Mouse (Mus musculus) brain, embryonic 18.5 days (tissue): ENCODE measurements around the gene Plin4.

Source experiments
- DNase-seq: peaks from one replicate; pipeline ENCODE4 v3.0.0-alpha.2; 2012; ENCODE audit warnings: low read depth, low spot score

Plin4 gene

DNA sequence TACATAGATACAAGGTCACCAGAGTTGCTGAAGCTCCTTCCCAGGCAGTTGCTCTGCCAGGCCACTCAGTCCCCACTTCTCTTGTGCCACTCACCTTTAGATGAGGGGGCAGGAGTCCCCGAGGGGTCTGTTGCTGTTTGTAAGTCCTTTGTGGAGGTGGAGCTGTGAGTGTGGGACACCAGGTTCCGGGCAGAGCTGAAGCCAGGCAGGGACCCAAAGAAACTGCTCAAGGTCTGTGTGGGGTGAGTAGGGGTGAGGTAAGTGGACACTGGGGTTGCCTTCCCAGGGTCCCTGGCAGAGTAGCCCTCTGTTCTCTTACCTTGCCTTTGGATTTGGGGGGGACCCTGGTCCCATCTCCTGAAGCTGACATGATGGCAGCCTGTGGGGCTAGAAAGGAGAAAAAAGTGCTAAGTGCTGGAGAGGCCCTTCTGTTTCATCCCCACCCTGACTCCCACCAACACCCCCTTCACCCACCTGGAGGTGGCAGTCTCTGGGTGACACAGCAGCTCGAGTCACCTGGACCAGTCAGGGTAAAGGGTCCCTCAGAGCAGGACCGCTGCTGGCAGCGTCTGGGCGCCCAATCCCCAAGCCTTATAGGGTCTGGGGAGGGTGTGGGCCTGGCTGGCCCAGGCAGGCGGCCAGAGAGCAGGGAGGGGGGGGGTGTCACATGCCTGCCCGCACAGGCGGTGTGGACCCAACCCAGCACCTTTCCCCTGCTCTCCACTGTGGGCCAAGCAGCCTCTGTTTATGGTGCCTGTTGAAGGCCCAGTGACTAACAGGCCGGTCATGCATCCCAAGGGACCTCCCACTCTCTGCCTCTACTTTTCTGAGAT, at the start of gene Plin4:
Gene Plin4, minus strand, starts transcription at position 585 of the 833 bp plus-strand sequence.
- no peak for DNase-seq

DNA sequence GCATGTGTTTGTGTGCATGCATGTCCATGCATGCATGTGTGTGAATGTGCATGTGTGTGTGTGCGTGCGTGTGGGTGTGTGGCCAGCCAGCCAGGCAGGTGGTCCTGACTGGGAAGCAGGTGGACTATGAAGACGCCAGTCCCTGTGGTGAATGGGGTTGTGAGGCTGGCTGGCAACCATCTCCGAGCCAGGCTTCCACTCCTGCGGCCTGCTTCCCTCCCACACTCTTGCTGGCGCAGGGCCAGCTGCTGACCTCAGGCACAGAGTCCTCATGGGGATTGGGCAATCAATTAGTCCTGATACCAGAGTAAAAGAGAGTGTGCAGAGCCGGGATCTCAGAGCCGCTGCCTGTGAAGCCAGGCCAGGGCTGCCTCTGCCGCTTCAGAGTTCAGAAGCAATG, 44.0 kb upstream of the Plin4 start:
- no peak for DNase-seq

DNA sequence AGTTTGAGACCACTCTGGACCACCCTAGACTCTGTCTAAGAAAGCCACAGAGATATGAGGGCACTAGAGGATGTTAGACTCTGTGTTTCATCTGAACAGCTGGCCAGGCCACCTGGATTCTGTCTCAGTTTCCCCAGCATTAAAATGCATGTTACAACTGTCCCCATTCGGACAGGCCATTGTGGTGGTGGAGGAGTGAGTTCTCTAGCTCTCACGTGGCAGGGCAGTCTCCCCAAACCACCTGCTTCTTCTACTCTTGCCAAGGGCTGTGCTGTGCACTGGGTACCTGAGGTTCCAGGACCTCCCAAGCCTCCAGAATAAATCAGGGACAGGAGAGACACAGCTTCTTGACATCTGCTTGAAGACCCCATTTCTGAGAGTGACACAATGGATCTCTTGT, 40.3 kb upstream of the Plin4 start:
- no peak for DNase-seq

DNA sequence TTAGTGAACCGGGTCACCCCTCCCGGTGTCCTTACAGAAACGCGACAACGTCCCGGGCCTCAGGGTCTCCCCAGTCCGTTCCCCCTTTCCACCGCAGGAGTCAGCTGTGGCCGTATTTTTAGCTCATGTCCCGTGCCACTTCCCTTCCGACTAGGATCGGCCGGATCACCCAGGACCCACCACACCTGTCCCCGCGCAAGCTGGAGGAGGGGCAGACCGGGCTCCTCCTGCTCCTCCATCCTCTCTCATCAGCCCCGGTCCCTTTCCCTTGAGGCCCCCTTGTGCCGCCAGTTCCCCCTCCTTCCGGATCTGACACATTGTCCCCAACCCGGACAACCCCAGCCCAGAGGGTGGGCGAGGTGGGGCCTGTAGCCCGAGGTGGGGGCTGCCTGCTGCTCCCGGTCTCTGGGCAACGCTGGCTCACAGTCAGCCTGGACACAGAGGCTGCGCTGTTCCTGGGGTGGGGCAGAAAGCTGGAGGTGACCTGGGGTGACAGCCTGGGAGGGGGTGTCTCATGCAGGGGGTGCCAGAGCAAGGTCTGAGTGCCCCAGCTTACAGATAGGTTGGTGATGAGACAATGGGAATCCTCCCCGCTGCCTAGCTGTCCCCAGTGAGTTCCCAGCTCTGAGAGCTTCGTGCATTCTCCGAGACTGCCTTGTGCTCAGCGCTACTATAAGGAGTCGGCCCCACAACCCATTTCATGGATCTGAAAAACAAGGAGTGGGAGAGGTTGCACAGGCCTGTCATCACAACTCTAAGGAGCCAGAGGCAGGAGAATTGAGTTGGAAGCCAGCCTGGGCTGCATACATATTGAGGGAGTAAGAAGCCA, 39.4 kb upstream of the Plin4 start:
- DNase-seq: no peak

DNA sequence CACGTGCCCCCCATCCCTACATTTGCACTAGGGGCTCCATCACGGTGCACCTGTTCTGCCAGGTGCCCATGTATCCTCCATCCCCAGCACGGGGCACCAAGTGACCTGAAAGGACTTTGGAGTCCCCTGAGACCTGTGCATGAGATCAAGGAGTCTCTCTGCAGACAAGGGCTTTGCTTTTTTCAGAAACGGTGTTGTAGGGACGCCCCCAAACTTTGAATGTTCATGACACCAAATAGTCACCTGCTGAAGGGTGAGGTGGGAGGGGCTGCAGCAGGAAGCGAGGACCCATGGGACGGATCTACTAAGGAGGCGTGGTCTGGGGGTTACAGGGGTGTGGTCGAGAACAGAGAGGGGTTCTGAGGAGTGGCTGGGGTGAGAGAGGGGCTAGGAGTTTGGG, 38.7 kb upstream of the Plin4 start:
- no peak for DNase-seq

DNA sequence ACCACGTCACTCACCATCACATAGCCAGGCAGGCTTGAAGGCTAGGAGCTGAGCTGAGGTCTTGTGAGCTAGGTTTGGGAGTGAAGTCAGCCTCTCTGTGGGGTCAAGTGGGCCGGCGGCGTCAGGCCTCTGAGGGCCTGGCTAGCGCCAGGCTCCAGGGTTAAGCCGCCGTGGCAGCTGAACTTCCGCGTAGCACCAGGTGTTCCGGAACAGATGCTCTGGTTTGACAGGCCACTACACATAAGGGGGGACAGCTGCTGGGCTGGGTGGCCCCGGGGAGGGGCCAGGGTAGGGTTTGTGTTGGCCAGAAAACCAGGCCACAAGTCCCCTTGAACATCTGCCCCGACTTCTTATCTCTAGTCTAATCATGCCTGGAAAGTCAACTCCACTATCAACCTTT, 37.8 kb upstream of the Plin4 start:
- DNase-seq: no peak

DNA sequence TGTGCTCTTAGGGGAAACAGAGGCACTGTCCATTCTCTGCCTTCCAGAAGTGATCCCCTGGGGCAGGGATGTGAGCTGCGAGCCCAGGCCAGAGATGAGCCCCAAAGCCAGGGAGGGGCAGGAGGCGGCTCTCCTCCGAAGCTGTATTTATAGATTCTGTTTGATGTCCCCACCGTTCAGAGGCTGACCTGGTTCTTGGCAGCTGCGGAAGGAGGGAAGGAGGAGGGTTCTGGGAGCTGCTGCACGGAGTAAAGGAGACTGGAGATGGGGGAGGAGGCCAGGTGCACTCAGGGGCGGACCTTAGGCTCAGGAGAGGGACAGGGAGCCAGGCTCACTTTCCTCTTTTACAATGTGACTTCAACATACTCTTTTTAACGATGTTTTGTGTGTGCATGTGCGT, 36.5 kb upstream of the Plin4 start:
- DNase-seq: no peak

DNA sequence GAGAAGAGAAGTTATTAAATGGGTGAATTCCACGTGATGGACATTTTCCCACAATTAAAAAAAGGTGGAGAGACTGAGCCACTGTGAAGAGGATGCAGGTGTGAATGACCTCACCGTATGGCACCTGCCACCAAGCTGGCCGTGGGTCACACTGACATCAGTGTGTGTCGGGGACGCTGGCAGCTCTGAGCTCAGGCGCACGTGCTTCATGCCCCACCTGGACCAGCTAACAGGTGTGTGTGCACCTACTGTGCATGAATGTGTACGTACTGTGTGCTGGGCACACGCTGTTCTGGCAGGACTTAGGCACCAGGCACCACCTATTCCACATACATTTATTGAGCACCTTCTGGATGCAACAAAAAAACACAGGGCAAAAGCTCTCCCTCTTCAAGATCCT, 34.9 kb upstream of the Plin4 start:
- DNase-seq: no peak

DNA sequence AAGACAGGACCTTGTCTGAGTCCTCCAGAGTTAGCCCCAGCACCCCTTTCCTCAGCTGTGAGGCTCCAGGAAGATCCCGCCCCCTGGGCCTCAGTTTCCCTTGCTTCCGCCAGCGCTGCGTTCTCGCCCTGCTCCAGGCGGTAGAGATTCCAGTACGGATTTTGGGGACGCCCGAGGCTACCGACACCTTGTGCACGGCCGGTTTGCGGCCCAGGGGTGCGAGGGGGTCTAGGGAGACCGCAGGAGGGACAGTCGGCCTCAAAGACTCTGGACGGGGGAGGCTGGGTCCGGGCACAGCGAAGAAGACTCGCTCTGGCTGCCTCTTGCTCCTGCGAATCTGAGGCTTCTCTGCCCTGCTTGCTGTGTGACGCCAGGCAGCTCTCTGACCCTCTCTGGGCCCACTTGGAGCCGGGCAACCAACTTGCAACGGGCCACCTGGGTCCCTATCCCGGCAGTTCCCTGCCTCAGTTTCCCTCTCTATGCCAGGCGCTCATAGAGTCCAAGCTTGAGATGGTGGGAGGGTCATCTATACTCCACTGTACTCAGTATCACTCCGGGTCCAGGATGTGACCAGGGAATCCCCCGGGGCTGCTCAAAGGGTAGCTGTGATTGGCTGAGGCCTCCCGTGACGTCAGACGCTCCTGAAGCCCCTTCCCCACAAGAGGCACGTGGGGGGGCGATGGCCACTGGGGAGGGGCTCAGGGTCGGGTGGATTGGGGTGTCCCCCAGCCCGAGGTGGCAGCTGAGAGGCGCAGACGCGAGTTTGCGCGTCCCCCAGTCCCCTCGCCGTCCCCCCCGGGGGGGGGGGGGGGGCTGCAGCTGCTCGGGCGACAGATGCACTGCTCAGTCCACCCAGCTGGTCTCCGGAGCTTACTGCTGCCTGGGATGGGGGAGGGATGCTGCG, 32.4 kb upstream of the Plin4 start:
- DNase-seq: no peak

DNA sequence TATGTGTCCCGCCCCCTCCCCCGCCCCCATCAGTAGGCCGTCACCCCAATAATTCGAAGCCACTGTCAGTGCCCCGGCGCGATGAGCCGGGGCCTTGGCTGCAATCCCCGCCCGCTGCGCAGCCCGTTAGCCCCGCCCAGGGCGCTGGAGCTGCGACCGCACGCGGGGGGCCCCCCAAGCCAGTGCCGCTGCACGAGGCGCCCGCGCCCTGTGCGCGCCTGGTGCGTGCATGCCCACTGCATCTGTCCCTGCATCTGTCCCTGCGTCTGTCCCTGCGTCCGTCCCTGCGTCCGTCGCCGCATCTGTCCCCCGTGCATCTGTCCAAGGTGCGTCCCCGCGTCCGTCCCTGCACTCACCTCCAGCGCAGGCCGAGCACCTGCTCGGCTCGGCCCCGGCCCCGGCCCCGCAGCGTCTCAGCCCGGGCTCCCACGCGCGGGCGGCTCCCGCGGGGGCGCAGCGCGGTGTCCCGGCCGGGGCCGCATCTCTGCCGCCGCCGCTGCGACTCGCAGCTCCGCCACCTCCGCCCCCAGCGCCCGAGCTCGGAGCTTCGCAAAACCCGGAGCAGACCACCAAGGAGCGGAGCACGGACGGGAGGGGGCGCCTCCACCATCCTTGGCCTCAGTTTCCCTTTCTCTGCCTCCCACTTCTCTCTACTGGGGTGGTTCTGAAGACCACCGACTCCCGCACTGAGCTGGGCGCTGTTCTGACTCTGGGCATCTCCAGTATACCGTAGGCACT, 30.4 kb upstream of the Plin4 start, which contains the start of gene Sema6b:
Gene Sema6b, minus strand, starts transcription at position 486 of the 738 bp plus-strand sequence.
- no peak for DNase-seq

DNA sequence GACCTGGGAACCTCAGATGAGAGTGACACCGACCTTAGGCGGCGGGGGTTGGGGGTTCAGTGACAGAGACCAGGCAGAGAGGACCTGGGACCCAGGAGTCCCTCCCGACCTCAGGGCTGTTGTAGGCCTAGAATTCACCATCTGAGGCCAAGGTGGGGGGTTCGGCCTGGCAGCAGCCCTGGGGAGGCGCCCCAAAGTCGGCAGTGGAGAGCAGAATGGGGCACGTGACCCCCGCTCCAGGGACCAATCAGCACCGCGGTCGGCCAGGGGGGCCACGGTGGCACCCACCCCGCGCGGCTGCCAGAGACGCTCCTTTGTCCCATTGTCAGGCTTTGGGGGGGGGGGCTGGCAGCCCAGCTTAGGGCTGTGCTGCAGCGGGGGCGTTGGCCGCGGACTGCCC, 29.8 kb upstream of the Plin4 start:
- DNase-seq: no peak

DNA sequence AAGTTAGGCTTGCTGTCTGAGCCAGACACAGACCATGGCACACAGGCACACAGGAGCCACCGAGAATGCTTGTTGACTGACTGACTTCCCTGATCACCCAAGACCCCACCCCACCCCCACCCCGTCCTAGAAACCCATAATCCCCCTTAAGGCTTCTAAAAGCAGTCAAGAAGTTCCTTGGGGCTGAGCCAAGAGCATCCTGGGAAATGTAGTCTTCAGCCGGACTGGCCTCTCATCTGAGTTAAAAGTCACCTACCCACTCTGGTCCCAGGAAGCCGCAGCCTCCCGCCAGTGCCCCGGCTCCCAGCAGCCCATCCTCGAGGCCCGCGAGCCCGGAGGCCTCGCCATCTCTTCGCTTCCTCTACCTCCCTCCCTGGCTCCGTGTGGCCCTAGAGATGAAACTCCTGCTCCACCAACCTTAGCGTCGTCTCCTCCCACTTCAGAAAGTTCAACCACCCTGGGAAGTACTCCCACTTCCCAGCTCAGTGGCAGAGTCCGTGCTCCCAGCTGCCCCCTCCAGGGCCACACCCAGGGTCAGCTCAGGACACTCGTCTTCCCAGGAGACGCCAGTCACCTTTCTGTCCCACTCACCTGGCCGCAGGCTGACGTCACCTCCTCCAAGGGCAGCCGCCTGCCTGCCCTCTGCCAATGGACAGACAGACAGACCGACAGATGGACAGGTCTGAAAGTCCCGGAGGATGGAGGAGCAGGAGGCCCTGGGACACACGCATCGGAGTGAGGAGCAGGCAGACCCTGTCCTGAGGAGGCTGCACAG, 28.4 kb upstream of the Plin4 start:
- no peak for DNase-seq

DNA sequence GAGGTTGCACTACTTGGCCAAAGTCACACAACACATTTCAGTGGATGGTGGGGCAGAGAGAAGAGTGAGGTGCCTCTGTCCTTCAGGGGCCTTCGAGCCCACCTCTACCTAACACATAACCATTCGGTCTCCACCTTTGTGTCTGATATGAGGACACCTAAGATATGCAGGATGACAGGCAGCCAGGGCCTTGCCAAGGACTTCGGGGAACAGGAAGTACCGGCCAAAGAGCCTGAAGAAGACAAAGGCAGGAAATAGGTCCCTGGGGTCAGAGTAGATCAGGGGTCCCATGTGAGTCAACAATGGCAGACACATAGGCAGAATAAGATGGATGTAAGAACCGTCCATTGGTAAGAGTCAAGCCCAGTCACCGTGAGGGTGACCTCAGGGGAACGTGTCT, 27.0 kb upstream of the Plin4 start:
- DNase-seq: no peak

DNA sequence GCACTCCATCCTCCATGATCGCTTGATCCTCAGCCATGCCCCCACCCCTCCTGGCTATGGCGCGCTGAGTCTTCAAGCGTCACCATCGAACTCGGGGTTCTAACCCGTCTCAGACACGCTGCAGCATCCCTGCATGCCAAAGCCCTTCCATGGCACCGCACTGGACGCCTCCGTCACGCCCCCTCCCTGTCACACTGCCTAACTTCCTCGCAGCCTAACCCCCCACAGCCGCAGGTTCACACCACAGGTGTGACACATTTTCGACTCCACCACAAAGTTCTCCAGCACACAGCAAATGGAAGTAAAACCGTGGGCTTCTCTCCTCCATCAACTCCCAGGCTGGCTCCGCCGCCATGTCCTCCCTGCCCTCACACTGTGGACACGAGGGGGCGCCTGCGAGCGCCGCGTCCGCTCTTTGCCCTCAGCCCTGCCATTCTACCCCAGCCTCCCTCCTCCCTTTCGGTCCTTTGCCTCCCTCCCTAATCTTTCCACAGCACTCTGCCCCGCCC, 24.9 kb upstream of the Plin4 start:
- DNase-seq: no peak

DNA sequence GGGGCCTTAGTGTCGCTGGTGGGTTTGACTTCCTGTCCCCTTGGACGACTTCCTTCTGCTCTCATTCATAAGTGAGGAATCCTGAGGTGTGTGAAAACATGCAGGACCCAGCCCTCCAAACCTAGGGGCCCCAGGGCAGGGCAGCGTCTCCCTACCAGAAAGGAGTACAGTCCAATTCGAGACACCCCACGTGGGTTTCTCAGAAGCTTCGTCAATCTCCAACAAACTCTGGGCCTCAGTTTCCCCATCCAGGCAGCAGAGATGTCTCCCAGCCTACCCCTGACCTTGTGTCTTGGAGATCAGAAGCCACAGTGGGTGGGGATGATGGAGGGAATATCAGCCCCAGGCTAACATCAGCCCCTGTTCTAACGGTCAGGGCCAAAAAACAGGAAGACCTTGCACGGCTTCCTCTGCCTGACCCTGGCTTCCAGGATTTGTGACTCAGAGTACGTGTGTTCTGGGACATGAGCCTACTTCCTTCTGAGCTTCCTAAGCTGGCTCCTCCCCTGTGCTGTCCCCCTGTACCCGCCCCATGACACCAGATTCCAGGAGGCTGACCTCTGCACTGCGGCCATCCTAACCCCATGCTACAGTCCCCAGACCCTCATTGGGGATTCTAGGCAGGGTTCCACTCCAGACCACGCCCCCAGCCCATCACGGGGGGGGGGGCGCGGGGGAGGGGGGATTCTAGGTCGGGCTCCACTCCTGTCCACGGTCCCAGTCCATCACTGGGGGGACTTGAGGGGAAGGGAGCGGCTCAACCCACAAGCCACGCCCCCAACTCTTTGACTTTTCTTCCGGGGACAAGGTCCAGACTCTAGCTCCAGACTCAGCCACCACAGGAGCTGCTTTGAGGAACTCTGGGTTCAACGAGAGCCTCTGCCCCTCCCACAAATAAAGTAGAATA, 24.1 kb upstream of the Plin4 start:
- no peak for DNase-seq

DNA sequence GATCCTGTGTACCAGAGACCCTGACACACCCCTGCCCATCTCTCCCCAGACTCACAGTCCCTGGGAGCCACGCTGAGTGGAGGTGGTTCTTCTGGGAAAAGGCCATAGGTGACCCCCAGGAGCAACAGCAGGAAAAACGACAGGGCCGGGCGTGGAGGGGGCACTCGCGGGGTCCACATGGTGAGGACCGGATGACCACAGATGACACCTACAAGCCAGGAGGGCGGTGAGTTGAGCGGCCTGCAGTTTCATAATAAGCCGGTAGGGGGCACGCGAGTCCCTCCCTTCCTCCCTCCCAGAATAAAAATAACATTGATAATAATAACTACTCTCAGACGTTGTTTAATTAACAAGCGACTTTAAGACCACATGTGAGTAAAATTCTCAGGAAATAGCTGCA, 23.1 kb upstream of the Plin4 start:
- DNase-seq: no peak

DNA sequence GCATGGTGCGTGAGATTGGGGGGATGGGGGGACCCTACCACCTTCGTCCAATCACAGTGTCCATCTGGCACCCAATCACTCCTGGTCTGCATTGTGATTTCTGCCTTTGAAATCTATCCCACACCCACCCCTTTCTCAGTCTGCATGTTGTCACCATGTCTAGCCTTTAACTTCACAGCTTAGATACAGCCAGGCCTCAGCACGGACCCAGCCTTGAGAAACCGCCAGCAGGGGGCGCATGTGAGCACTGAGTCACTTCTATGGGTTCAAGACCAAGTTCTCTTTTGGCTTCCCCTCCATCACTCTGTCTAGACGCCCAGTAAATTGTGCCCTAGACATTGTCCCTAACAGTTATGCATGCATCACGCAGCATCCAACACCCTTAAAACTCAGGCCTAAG, 22.2 kb upstream of the Plin4 start:
- DNase-seq: no peak

DNA sequence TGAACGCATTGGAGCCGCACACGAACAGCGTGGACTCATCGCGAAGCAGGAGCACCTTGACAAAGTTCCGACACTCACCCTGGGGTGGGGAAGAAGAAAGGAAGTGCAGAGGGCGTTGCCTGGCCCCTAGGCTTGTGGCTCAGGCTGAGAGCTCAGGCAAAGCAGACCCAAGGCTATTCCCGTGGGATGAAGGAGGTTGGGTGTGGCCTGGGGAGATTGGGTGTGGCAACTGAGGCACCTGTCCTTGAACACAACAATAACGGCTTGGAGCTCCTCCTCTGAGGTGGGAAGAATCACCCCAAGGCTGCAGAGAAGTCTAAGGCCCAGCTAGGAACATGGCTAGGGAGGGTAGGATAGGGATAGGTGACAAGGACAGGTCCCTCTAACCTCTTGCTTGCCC, 21.5 kb upstream of the Plin4 start:
- DNase-seq: no peak

DNA sequence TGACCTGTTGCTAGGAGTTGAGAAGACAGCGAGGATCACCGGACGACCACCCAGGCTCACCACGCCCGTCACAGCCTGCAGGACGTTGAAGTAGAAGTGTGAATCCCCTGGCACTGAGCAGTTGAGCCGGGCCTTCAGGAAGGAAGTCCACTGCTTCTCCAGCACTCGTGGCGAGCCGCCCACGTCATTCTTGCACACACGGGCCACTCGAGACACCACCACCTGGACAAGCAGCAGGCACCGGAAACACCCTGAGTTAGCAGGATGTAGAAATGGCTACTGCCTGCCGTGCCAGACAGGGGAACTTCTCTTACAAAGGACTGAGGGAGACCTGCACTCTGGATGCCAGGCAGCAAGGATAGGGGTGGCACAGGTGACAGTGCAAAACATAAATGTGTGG, 18.6 kb upstream of the Plin4 start:
- no peak for DNase-seq
